Mouse (Mus musculus): ENCODE data around the gene Tet1.

DNA sequence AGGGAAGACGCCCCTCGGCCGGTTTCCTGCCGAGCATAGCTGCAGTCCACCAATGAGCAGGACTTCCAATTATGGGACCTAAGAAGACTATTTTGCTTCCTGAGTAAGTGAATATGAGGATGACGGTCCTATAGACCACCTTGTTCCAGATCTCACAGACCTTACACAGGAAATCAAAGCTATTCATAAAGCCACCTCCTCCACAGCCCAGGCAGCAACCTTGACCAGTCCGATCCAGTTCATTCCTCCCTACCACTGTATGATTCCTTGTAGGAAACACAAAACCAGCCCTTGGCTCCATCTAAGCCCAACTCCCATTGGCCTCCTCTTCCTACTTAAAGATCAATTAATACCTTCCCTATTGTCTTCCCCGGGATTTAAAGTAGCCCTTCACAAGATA lies 2.5 kb downstream of the Tet1 start:
- TF ChIP-seq POLR2A (IDR thresholded peaks at IDR 0.05; ENCODE audit: insufficient read length, low read depth) (no peak), E2F4 (IDR thresholded peaks at IDR 0.05; ENCODE audit: insufficient read depth) (no peak), MYOG (IDR thresholded peaks at IDR 0.05; ENCODE audit: control insufficient read depth in 1 of 3, insufficient read depth in 1 of 3, insufficient read length in 2 of 3, low read depth in 2 of 3) (no peak), TCF3 (IDR thresholded peaks at IDR 0.05; ENCODE audit: insufficient read length, low read depth) (no peak), MAX (IDR thresholded peaks at IDR 0.05; ENCODE audit: low read depth) (no peak), REST (IDR thresholded peaks at IDR 0.05; ENCODE audit: insufficient read depth, insufficient read length) (no peak), POLR2AphosphoS2 (IDR thresholded peaks at IDR 0.05; ENCODE audit: insufficient read length, low read depth) (no peak), SRF (IDR thresholded peaks at IDR 0.05; ENCODE audit: control insufficient read depth, insufficient read length, low read depth) (no peak), CEBPB (IDR thresholded peaks at IDR 0.05; ENCODE audit: insufficient read depth, poor library complexity, severe bottlenecking) (no peak), MYOD1 (IDR thresholded peaks at IDR 0.05; ENCODE audit: control insufficient read depth in 1 of 3, insufficient read length in 2 of 3, low read depth in 2 of 3) (no peak), USF1 (IDR thresholded peaks at IDR 0.05; ENCODE audit: low read depth) (no peak)
